Mouse (Mus musculus) kidney, postnatal 14 days (tissue): ENCODE data around the gene Tmem43.
"Not testable (repeated sequence)": the region's sequence is repeated elsewhere in the genome, so short reads cannot be mapped to it uniquely, and the experiment has no call there.

Experiments used
- DNase-seq: peaks from one replicate; pipeline ENCODE4 v3.0.0; 2022; ENCODE audit warnings: mixed read lengths

Tmem43 gene

GRCm38 (mm10) chr6:91472868-91473804 lies at the start of gene Tmem43, which contains the start of gene Chchd4:
Gene Tmem43 (plus strand): TSS chr6:91473703.
Gene Chchd4 (minus strand): TSS chr6:91473546.
- DNase-seq: peak; percentile 100

GRCm38 (mm10) chr6:91424151-91424550 lies 49.4 kb upstream of the Tmem43 start:
- DNase-seq: no peak

- DNase-seq: peak; percentile 97
Observed at GRCm38 (mm10) chr6:91440474-91441144, 32.9 kb upstream of the Tmem43 start.

- no peak for DNase-seq
Observed at GRCm38 (mm10) chr6:91441145-91441662, 32.3 kb upstream of the Tmem43 start.

- DNase-seq: no peak
Observed at GRCm38 (mm10) chr6:91445316-91445715, 28.2 kb upstream of the Tmem43 start.

- DNase-seq: no peak
Observed at GRCm38 (mm10) chr6:91449472-91450225, 23.9 kb upstream of the Tmem43 start.

- DNase-seq: no peak
Observed at GRCm38 (mm10) chr6:91452056-91452455, 21.4 kb upstream of the Tmem43 start.

GRCm38 (mm10) chr6:91454546-91454945 lies 19.0 kb upstream of the Tmem43 start:
- no peak for DNase-seq

GRCm38 (mm10) chr6:91459471-91459870 lies 14.0 kb upstream of the Tmem43 start:
- DNase-seq: peak; percentile 83

- DNase-seq: peak; percentile 56
Observed at GRCm38 (mm10) chr6:91465756-91466155, 7.7 kb upstream of the Tmem43 start.

- no peak for DNase-seq
Observed at GRCm38 (mm10) chr6:91467106-91467505, 6.4 kb upstream of the Tmem43 start.

GRCm38 (mm10) chr6:91470712-91471111 lies 2.8 kb upstream of the Tmem43 start:
- DNase-seq: no peak

GRCm38 (mm10) chr6:91471427-91471826 lies 2.1 kb upstream of the Tmem43 start:
- DNase-seq: not testable (repeated sequence)

- DNase-seq: no peak
Observed at GRCm38 (mm10) chr6:91472319-91472718, 1.2 kb upstream of the Tmem43 start.

GRCm38 (mm10) chr6:91473805-91474440 lies 420 bp downstream of the Tmem43 start:
- no peak for DNase-seq

GRCm38 (mm10) chr6:91474441-91475190 lies 1.1 kb downstream of the Tmem43 start:
- no peak for DNase-seq

- DNase-seq: no peak
Observed at GRCm38 (mm10) chr6:91476541-91476940, 3.0 kb downstream of the Tmem43 start.

GRCm38 (mm10) chr6:91483371-91483770 lies 9.9 kb downstream of the Tmem43 start:
- DNase-seq: no peak

GRCm38 (mm10) chr6:91486736-91487453 lies 13.4 kb downstream of the Tmem43 start:
- no peak for DNase-seq

GRCm38 (mm10) chr6:91488496-91489212 lies 15.2 kb downstream of the Tmem43 start:
- peak; percentile 57 for DNase-seq
